Mouse (Mus musculus): Measurements from ENCODE around the gene Sppl3. TPM values are rescaled to one million over a fixed set of nuclear protein-coding genes. Genes with fewer than 3 reads are reported as not detected.

Sppl3 gene
- total RNA-seq, 1 experiment: 56.1 TPM

GRCm38 (mm10) chr5:115125211-115125871 lies 114.4 kb downstream of the Sppl3 start:
- H3K9ac ChIP-seq (ENCODE audit: insufficient read depth, low read depth, low read length, poor library complexity, severe bottlenecking): no peak overlapping the region
- H3K36me3 ChIP-seq (ENCODE audit: control insufficient read depth, insufficient read depth, low read length, poor library complexity, severe bottlenecking): peaks cover 47% of the 10 kb centered on the region
- no peak overlapping the region for H3K27ac ChIP-seq (ENCODE audit: insufficient read depth, low read depth, low read length, poor library complexity, severe bottlenecking)
- DNase-seq (ENCODE audit: low read depth, low spot score): no peak
- in situ Hi-C loops (cut with MboI; ENCODE audit: low sequenced_read_pairs in 2 of 2, unreplicated experiment in 2 of 2): no loop called here
- no peak overlapping the region for H3K4me3 ChIP-seq (ENCODE audit: insufficient read depth in 1 of 2, low read depth in 1 of 2, low read length in 2 of 2, poor library complexity in 1 of 2, severe bottlenecking in 1 of 2)
- TF ChIP-seq ZC3H11A (IDR thresholded peaks at IDR 0.05; ENCODE audit: borderline replicate concordance, low read depth, low read length) (peak; percentile 53; the same call in 1 of the 2 replicates), HCFC1 (IDR thresholded peaks at IDR 0.05; ENCODE audit: borderline replicate concordance, insufficient read depth, low read length) (no peak), CHD2 (IDR thresholded peaks at IDR 0.05; ENCODE audit: low read depth, low read length) (no peak), MAFK (IDR thresholded peaks at IDR 0.05; ENCODE audit: insufficient read depth, low read depth, low read length) (no peak), ZNF384 (IDR thresholded peaks at IDR 0.05; ENCODE audit: low read depth, low read length) (no peak)
- peaks cover 1 to 3% of the 10 kb centered on the region in 2 experiments; a peak in 1 of 4 replicates for H3K4me1 ChIP-seq (ENCODE audit: control insufficient read depth in 2 of 2, insufficient read depth in 2 of 2, low read length in 2 of 2, poor library complexity in 1 of 2)
- H3K9me3 ChIP-seq (ENCODE audit: control insufficient read depth, insufficient read depth, low read depth, low read length): no peaks in the 10 kb centered on the region

GRCm38 (mm10) chr5:115126578-115127312 lies 115.8 kb downstream of the Sppl3 start:
- Histone ChIP-seq H3K36me3 (ENCODE audit: control insufficient read depth, insufficient read depth, low read length, poor library complexity, severe bottlenecking) (peaks cover 47% of the 10 kb centered on the region), H3K9ac (ENCODE audit: insufficient read depth, low read depth, low read length, poor library complexity, severe bottlenecking) (no peak overlapping the region; the same call in 1 of the 2 replicates), H3K9me3 (ENCODE audit: control insufficient read depth, insufficient read depth, low read depth, low read length) (no peaks in the 10 kb centered on the region), H3K27ac (ENCODE audit: insufficient read depth, low read depth, low read length, poor library complexity, severe bottlenecking) (no peak overlapping the region), H3K4me3 (ENCODE audit: insufficient read depth in 1 of 2, low read depth in 1 of 2, low read length in 2 of 2, poor library complexity in 1 of 2, severe bottlenecking in 1 of 2) (no peak overlapping the region), H3K4me1 (ENCODE audit: control insufficient read depth in 2 of 2, insufficient read depth in 2 of 2, low read length in 2 of 2, poor library complexity in 1 of 2) (peaks cover 1 to 3% of the 10 kb centered on the region in 2 experiments; a peak in 1 of 4 replicates)
- in situ Hi-C loops (cut with MboI; ENCODE audit: low sequenced_read_pairs in 2 of 2, unreplicated experiment in 2 of 2): no loop called here
- no peak for DNase-seq (ENCODE audit: low read depth, low spot score)
- no peak for TF ChIP-seq MAFK (IDR thresholded peaks at IDR 0.05; ENCODE audit: insufficient read depth, low read depth, low read length)
- TF ChIP-seq CHD2 (IDR thresholded peaks at IDR 0.05; ENCODE audit: low read depth, low read length): no peak
- TF ChIP-seq HCFC1 (IDR thresholded peaks at IDR 0.05; ENCODE audit: borderline replicate concordance, insufficient read depth, low read length): no peak
- no peak for TF ChIP-seq ZC3H11A (IDR thresholded peaks at IDR 0.05; ENCODE audit: borderline replicate concordance, low read depth, low read length)

- in situ Hi-C loops (cut with MboI; ENCODE audit: low sequenced_read_pairs in 2 of 2, unreplicated experiment in 2 of 2): no loop called here
Observed at GRCm38 (mm10) chr5:115127421-115128179, 116.7 kb downstream of the Sppl3 start.

GRCm38 (mm10) chr5:115129328-115129727 lies 118.4 kb downstream of the Sppl3 start:
- peaks cover 41% of the 10 kb centered on the region; the same call in 1 of the 2 replicates for H3K36me3 ChIP-seq (ENCODE audit: control insufficient read depth, insufficient read depth, low read length, poor library complexity, severe bottlenecking)

More at GRCm38 (mm10) chr5:115127421-115128179, 116.7 kb downstream of the Sppl3 start:
- peaks cover 47% of the 10 kb centered on the region for H3K36me3 ChIP-seq (ENCODE audit: control insufficient read depth, insufficient read depth, low read length, poor library complexity, severe bottlenecking)
- no peak overlapping the region for H3K27ac ChIP-seq (ENCODE audit: insufficient read depth, low read depth, low read length, poor library complexity, severe bottlenecking)
- no peaks in the 10 kb centered on the region for H3K9me3 ChIP-seq (ENCODE audit: control insufficient read depth, insufficient read depth, low read depth, low read length)
- H3K4me1 ChIP-seq (ENCODE audit: control insufficient read depth in 2 of 2, insufficient read depth in 2 of 2, low read length in 2 of 2, poor library complexity in 1 of 2): peaks cover 1 to 3% of the 10 kb centered on the region in 2 experiments; a peak in 1 of 4 replicates
- TF ChIP-seq CHD2 (IDR thresholded peaks at IDR 0.05; ENCODE audit: low read depth, low read length): no peak
- no peak for TF ChIP-seq ZC3H11A (IDR thresholded peaks at IDR 0.05; ENCODE audit: borderline replicate concordance, low read depth, low read length)
- TF ChIP-seq MAFK (IDR thresholded peaks at IDR 0.05; ENCODE audit: insufficient read depth, low read depth, low read length): no peak
- TF ChIP-seq ZNF384 (IDR thresholded peaks at IDR 0.05; ENCODE audit: low read depth, low read length): no peak
- no peak for TF ChIP-seq HCFC1 (IDR thresholded peaks at IDR 0.05; ENCODE audit: borderline replicate concordance, insufficient read depth, low read length)
- no peak for DNase-seq (ENCODE audit: low read depth, low spot score)
- no peak overlapping the region; the same call in 1 of the 2 replicates for H3K9ac ChIP-seq (ENCODE audit: insufficient read depth, low read depth, low read length, poor library complexity, severe bottlenecking)
- H3K4me3 ChIP-seq (ENCODE audit: insufficient read depth in 1 of 2, low read depth in 1 of 2, low read length in 2 of 2, poor library complexity in 1 of 2, severe bottlenecking in 1 of 2): no peak overlapping the region

More at GRCm38 (mm10) chr5:115129328-115129727, 118.4 kb downstream of the Sppl3 start:
- H3K4me1 ChIP-seq (ENCODE audit: control insufficient read depth in 2 of 2, insufficient read depth in 2 of 2, low read length in 2 of 2, poor library complexity in 1 of 2): peaks cover 1 to 6% of the 10 kb centered on the region in 2 experiments; a peak in 2 of 4 replicates
- TF ChIP-seq HCFC1 (IDR thresholded peaks at IDR 0.05; ENCODE audit: borderline replicate concordance, insufficient read depth, low read length) (no peak), ZC3H11A (IDR thresholded peaks at IDR 0.05; ENCODE audit: borderline replicate concordance, low read depth, low read length) (no peak), CHD2 (IDR thresholded peaks at IDR 0.05; ENCODE audit: low read depth, low read length) (no peak), MAFK (IDR thresholded peaks at IDR 0.05; ENCODE audit: insufficient read depth, low read depth, low read length) (no peak), ZNF384 (IDR thresholded peaks at IDR 0.05; ENCODE audit: low read depth, low read length) (no peak)
- DNase-seq (ENCODE audit: low read depth, low spot score): no peak
- H3K4me3 ChIP-seq (ENCODE audit: insufficient read depth in 1 of 2, low read depth in 1 of 2, low read length in 2 of 2, poor library complexity in 1 of 2, severe bottlenecking in 1 of 2): no peak overlapping the region
- no peak overlapping the region for H3K27ac ChIP-seq (ENCODE audit: insufficient read depth, low read depth, low read length, poor library complexity, severe bottlenecking)
- H3K9ac ChIP-seq (ENCODE audit: insufficient read depth, low read depth, low read length, poor library complexity, severe bottlenecking): no peak overlapping the region
- in situ Hi-C loops (cut with MboI; ENCODE audit: low sequenced_read_pairs in 2 of 2, unreplicated experiment in 2 of 2): no loop called here
- H3K9me3 ChIP-seq (ENCODE audit: control insufficient read depth, insufficient read depth, low read depth, low read length): no peaks in the 10 kb centered on the region
